Mouse (Mus musculus) myocyte (in vitro differentiated cells): ENCODE measurements around the gene Eif3l. TPM values are rescaled to one million over a fixed set of nuclear protein-coding genes. Genes with fewer than 3 reads are reported as not detected.

Experiments used
- H3K27me3 ChIP-seq: one replicate; pipeline ENCODE4 v1.6.1; 2011; ENCODE audit not compliant: control insufficient read depth, insufficient read depth, insufficient read length
- H3K36me3 ChIP-seq: one replicate; pipeline ENCODE4 v1.6.1; 2011; ENCODE audit not compliant: control insufficient read depth, insufficient read depth
- H3K4me2 ChIP-seq: one replicate; pipeline ENCODE4 v1.6.1; 2011; ENCODE audit warnings: low read depth, control low read depth
- H3K4me3 ChIP-seq: one replicate; pipeline ENCODE4 v1.5.1; 2011; ENCODE audit warnings: mild to moderate bottlenecking, control low read depth, moderate library complexity
- H3K79me2 ChIP-seq: one replicate; pipeline ENCODE4 v1.6.1; 2011; ENCODE audit not compliant: control insufficient read depth, insufficient read depth
- H3ac ChIP-seq: one replicate; pipeline ENCODE4 v1.6.1; 2011; ENCODE audit not compliant: control insufficient read depth, insufficient read length
- CEBPB ChIP-seq: IDR thresholded peaks from 2 replicates; pipeline ENCODE4 v1.6.1; 2011; ENCODE audit warnings: mild to moderate bottlenecking, moderate library complexity; ENCODE audit not compliant: poor library complexity, insufficient read depth, severe bottlenecking
- E2F4 ChIP-seq: IDR thresholded peaks from one replicate; pipeline ENCODE4 v1.6.1; 2011; ENCODE audit warnings: mild to moderate bottlenecking, control low read depth, moderate library complexity; ENCODE audit not compliant: insufficient read depth
- MAX ChIP-seq: IDR thresholded peaks from one replicate; pipeline ENCODE4 v1.6.1; 2011; ENCODE audit warnings: low read depth, mild to moderate bottlenecking, control low read depth
- MYOD1 ChIP-seq, 3 experiments: IDR thresholded peaks; one replicate each; pipeline ENCODE4 v1.6.1; 2011; ENCODE audit warnings: control low read depth in 2 of 3, low read depth in 2 of 3, mild to moderate bottlenecking in 2 of 3, moderate library complexity in 1 of 3; ENCODE audit not compliant: insufficient read length in 2 of 3, control insufficient read depth in 1 of 3
- MYOG ChIP-seq, 3 experiments: IDR thresholded peaks; one replicate each; pipeline ENCODE4 v1.6.1; 2011; ENCODE audit warnings: control low read depth in 2 of 3, low read depth in 2 of 3, mild to moderate bottlenecking in 2 of 3; ENCODE audit not compliant: insufficient read length in 2 of 3, control insufficient read depth in 1 of 3, insufficient read depth in 1 of 3
- POLR2A ChIP-seq: IDR thresholded peaks from one replicate; pipeline ENCODE4 v1.6.1; 2011; ENCODE audit warnings: low read depth, mild to moderate bottlenecking, control low read depth, moderate library complexity; ENCODE audit not compliant: insufficient read length
- POLR2AphosphoS2 ChIP-seq: IDR thresholded peaks from one replicate; pipeline ENCODE4 v1.6.1; 2011; ENCODE audit warnings: low read depth, control low read depth; ENCODE audit not compliant: insufficient read length
- REST ChIP-seq: IDR thresholded peaks from one replicate; pipeline ENCODE4 v1.6.1; 2011; ENCODE audit warnings: mild to moderate bottlenecking, control low read depth, moderate library complexity; ENCODE audit not compliant: insufficient read depth, insufficient read length
- SRF ChIP-seq: IDR thresholded peaks from one replicate; pipeline ENCODE4 v1.6.1; 2011; ENCODE audit warnings: low read depth; ENCODE audit not compliant: control insufficient read depth, insufficient read length
- TCF12 ChIP-seq: IDR thresholded peaks from one replicate; pipeline ENCODE4 v1.6.1; 2011; ENCODE audit warnings: mild to moderate bottlenecking, control low read depth; ENCODE audit not compliant: poor library complexity, insufficient read depth, severe bottlenecking
- TCF3 ChIP-seq: IDR thresholded peaks from one replicate; pipeline ENCODE4 v1.6.1; 2011; ENCODE audit warnings: low read depth, control low read depth; ENCODE audit not compliant: insufficient read length
- USF1 ChIP-seq: IDR thresholded peaks from one replicate; pipeline ENCODE4 v1.6.1; 2011; ENCODE audit warnings: low read depth, mild to moderate bottlenecking, control low read depth, moderate library complexity
- polyA plus RNA-seq: library from polyadenylated mRNA; unstranded; fragments of >200 nt; fragmentation: generic; extraction: Trizol; gene quantifications from one replicate; pipeline ENCODE4 v1.2.1, GENCODE M21; 2012; ENCODE audit warnings: missing spikeins

Gene Eif3l
- polyA plus RNA-seq, 1 experiment, result 315 TPM

GRCm38 (mm10) chr15:79074446-79074845 lies 533 bp upstream of the Eif3l start:
- peak overlapping the region; percentile 75 for H3K4me3 ChIP-seq
- TF ChIP-seq USF1, result no peak
- TF ChIP-seq POLR2AphosphoS2, result peak; percentile 54
- H3K27me3 ChIP-seq, result peaks cover 2% of the 10 kb centered on the region
- peak overlapping the region; percentile 86 for H3K4me2 ChIP-seq
- H3K36me3 ChIP-seq, result peaks cover 30% of the 10 kb centered on the region
- H3ac ChIP-seq, result peak overlapping the region; percentile 65
- H3K79me2 ChIP-seq, result peaks cover 24% of the 10 kb centered on the region

- peak overlapping the region; percentile 75 for H3K4me3 ChIP-seq
- TF ChIP-seq MYOG (IDR thresholded peaks at IDR 0.05; ENCODE audit: control insufficient read depth in 1 of 3, insufficient read depth in 1 of 3, insufficient read length in 2 of 3, low read depth in 2 of 3), result no peak
- TF ChIP-seq MYOD1 (IDR thresholded peaks at IDR 0.05; ENCODE audit: control insufficient read depth in 1 of 3, insufficient read length in 2 of 3, low read depth in 2 of 3), result no peak
- no peak for TF ChIP-seq TCF3
- TF ChIP-seq MAX, result no peak
- no peak for TF ChIP-seq REST
- no peak for TF ChIP-seq TCF12
- no peak for TF ChIP-seq POLR2A
- TF ChIP-seq USF1, result no peak
- no peak for TF ChIP-seq CEBPB
- no peak for TF ChIP-seq POLR2AphosphoS2
- no peak for TF ChIP-seq SRF
- TF ChIP-seq E2F4, result no peak
- H3ac ChIP-seq, result peak overlapping the region; percentile 65
- no peaks in the 10 kb centered on the region for H3K27me3 ChIP-seq
- H3K4me2 ChIP-seq, result peak overlapping the region; percentile 97
- peaks cover 42% of the 10 kb centered on the region for H3K36me3 ChIP-seq
- H3K79me2 ChIP-seq, result peaks cover 24% of the 10 kb centered on the region
These were observed 833 bp downstream of the Eif3l start for GRCm38 (mm10) chr15:79075658-79076365.

- Histone ChIP-seq H3K36me3 (peaks cover 71% of the 10 kb centered on the region), H3K27me3 (no peaks in the 10 kb centered on the region), H3K4me2 (no peak overlapping the region), H3K79me2 (peaks cover 24% of the 10 kb centered on the region), H3ac (no peak overlapping the region), H3K4me3 (no peak overlapping the region)
- TF ChIP-seq CEBPB (no peak), REST (no peak), SRF (no peak), MYOD1 (IDR thresholded peaks at IDR 0.05; ENCODE audit: control insufficient read depth in 1 of 3, insufficient read length in 2 of 3, low read depth in 2 of 3) (no peak), MYOG (IDR thresholded peaks at IDR 0.05; ENCODE audit: control insufficient read depth in 1 of 3, insufficient read depth in 1 of 3, insufficient read length in 2 of 3, low read depth in 2 of 3) (no peak), MAX (no peak), USF1 (no peak), TCF12 (no peak), TCF3 (no peak), POLR2A (no peak), E2F4 (no peak), POLR2AphosphoS2 (no peak)
These were observed 4.6 kb downstream of the Eif3l start for GRCm38 (mm10) chr15:79079567-79079966.

GRCm38 (mm10) chr15:79092284-79092683 lies 17.3 kb downstream of the Eif3l start:
- H3K79me2 ChIP-seq, result no peaks in the 10 kb centered on the region
- H3K27me3 ChIP-seq, result no peaks in the 10 kb centered on the region
- H3K4me3 ChIP-seq, result no peak overlapping the region
- H3K4me2 ChIP-seq, result no peak overlapping the region
- no peak overlapping the region for H3ac ChIP-seq
- peak in 1 of 3 experiments; percentile 13 for TF ChIP-seq MYOD1 (IDR thresholded peaks at IDR 0.05; ENCODE audit: control insufficient read depth in 1 of 3, insufficient read length in 2 of 3, low read depth in 2 of 3)
- TF ChIP-seq MAX, result no peak
- peaks cover 65% of the 10 kb centered on the region for H3K36me3 ChIP-seq

GRCm38 (mm10) chr15:79093083-79093839 lies 18.3 kb downstream of the Eif3l start:
- TF ChIP-seq TCF12 (no peak), MYOD1 (IDR thresholded peaks at IDR 0.05; ENCODE audit: control insufficient read depth in 1 of 3, insufficient read length in 2 of 3, low read depth in 2 of 3) (no peak), REST (no peak), POLR2AphosphoS2 (no peak), E2F4 (no peak), USF1 (no peak), SRF (no peak), MYOG (IDR thresholded peaks at IDR 0.05; ENCODE audit: control insufficient read depth in 1 of 3, insufficient read depth in 1 of 3, insufficient read length in 2 of 3, low read depth in 2 of 3) (no peak), MAX (no peak), CEBPB (no peak), TCF3 (no peak), POLR2A (no peak)
- no peaks in the 10 kb centered on the region for H3K79me2 ChIP-seq
- peaks cover 60% of the 10 kb centered on the region for H3K36me3 ChIP-seq
- no peak overlapping the region for H3ac ChIP-seq
- no peak overlapping the region for H3K4me3 ChIP-seq
- no peak overlapping the region for H3K4me2 ChIP-seq
- no peaks in the 10 kb centered on the region for H3K27me3 ChIP-seq
